Mouse (Mus musculus): ENCODE measurements around the gene Vps33b.

GRCm38 (mm10) chr7:80246859-80247258 is 22.6 kb upstream of the Vps33b start:
- TF ChIP-seq USF1 (IDR thresholded peaks at IDR 0.05; ENCODE audit: low read depth) (no peak), CTCF (IDR thresholded peaks at IDR 0.05; ENCODE audit: control insufficient read depth, insufficient read depth, insufficient read length) (no peak), MYOD1 (IDR thresholded peaks at IDR 0.05; ENCODE audit: control insufficient read depth, insufficient read length, low read depth) (no peak), MAX (IDR thresholded peaks at IDR 0.05) (no peak)
